Mouse (Mus musculus): ENCODE measurements around the gene Fndc3b. TPM values are rescaled to one million over a fixed set of nuclear protein-coding genes. Genes with fewer than 3 reads are reported as not detected.

The Fndc3b gene
- polyA plus RNA-seq, 1 experiment from 2014 or later, result 11.3 TPM

DNA sequence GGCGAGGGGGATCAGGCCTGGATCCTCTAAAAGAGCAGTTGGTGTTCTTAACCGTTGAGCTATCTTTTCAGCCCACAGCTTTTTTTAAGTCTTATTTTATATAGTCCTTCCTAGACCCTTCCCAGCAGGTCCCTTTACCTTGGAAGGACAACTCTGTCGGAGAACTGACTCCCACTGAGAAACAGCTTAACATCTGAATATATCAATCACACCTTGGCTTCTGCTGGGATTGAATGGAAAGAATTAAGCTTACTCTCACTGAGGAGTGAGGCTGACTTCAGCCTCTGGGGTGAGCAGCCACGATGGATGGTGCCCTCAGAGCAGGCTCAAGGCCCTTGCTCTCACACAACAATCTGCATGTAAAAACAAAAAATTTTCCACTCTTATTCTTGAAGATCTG, 179.1 kb downstream of the Fndc3b start:
- no peak overlapping the region for H3K4me2 ChIP-seq (replicated peaks)
- ATAC-seq (ENCODE audit: low FRiP score), result no peak
- 56% methylated on average over 4 of the region's 4 CpGs for WGBS
- DNase-seq (ENCODE audit: low spot score), result no peak
- H3K4me3 ChIP-seq (replicated peaks; ENCODE audit: low read length), result no peak overlapping the region
- no peak overlapping the region for H3K9ac ChIP-seq
- H3K4me1 ChIP-seq (replicated peaks; ENCODE audit: control insufficient read depth, insufficient read depth, low read length), result no peaks in the 10 kb centered on the region
- H3K27me3 ChIP-seq (ENCODE audit: control insufficient read depth, insufficient read depth, low read length), result no peaks in the 10 kb centered on the region
- H3K27ac ChIP-seq, result no peak overlapping the region
- no peaks in the 10 kb centered on the region for H3K9me3 ChIP-seq (ENCODE audit: control insufficient read depth, low read length)
- no peaks in the 10 kb centered on the region for H3K36me3 ChIP-seq (replicated peaks; ENCODE audit: control insufficient read depth, insufficient read depth)

DNA sequence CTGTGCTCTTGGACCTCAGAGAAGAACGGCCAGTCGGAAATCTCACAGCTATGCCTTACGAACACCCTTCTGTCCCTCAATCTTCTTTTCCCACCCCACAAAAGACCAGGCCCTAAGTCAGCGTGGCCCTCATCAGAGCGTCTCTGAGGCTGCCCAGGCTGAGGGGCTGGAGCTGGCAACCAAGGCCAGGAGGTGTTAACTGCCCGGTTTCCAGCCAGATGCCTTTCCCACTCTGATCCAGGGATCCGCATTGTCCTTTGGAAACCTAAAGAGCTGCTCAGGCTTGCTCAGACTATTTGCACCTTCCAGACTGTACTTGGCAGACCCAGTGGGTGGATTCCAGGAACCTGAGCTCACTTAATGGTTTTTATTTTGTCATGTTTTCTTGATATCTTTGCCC, 180.7 kb downstream of the Fndc3b start:
- Histone ChIP-seq H3K27ac (no peak overlapping the region), H3K9ac (no peak overlapping the region), H3K9me3 (ENCODE audit: control insufficient read depth, low read length) (no peaks in the 10 kb centered on the region), H3K4me2 (replicated peaks) (no peak overlapping the region), H3K4me1 (replicated peaks; ENCODE audit: control insufficient read depth, insufficient read depth, low read length) (no peaks in the 10 kb centered on the region), H3K27me3 (ENCODE audit: control insufficient read depth, insufficient read depth, low read length) (no peaks in the 10 kb centered on the region), H3K4me3 (replicated peaks; ENCODE audit: low read length) (no peak overlapping the region), H3K36me3 (replicated peaks; ENCODE audit: control insufficient read depth, insufficient read depth) (no peaks in the 10 kb centered on the region)
- ATAC-seq (ENCODE audit: low FRiP score) (no peak), DNase-seq (ENCODE audit: low spot score) (no peak)
- 73% methylated on average over 7 of the region's 7 CpGs for WGBS

DNA sequence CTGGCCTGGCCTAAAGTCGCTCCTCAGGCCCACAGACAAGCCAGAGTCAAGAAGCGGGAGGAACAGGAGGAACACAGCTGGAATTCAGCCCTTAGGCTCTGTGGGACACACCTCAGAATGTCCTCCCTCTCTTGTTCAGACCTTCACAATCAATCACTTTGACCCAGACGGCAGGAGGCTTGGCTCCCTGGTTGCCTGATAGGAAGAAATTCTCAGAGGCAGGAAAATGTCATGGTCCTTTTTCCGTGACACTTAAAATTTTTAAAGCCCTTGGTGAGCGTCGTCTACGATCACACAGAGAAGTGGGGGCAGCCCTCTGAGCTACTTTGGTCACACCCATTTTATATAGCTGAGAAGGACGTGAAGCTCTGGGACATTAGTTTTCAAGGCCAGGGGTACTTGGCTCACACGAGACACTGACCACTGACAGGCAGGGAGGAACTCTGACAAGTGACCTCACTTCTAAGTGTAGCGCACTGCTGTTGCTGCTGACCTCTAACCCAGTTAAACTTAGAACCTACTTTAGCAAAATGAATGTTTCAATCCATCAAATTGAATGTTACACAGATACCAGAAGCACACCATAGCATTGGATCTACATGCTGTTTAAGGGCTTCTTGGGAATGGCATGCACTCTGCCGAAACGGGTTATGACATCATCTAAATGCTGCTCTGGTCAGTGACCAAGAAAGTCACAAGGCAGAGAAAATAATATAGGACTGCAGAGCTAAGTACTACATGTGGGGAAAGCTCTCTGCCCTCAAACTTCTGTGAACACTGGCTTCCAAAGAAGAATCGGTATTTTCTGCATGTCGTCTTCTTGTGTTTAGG, 181.7 kb downstream of the Fndc3b start:
- H3K9me3 ChIP-seq (ENCODE audit: control insufficient read depth, low read length), result no peaks in the 10 kb centered on the region
- no peaks in the 10 kb centered on the region for H3K27me3 ChIP-seq (ENCODE audit: control insufficient read depth, insufficient read depth, low read length)
- no peak for ATAC-seq (ENCODE audit: low FRiP score)

DNA sequence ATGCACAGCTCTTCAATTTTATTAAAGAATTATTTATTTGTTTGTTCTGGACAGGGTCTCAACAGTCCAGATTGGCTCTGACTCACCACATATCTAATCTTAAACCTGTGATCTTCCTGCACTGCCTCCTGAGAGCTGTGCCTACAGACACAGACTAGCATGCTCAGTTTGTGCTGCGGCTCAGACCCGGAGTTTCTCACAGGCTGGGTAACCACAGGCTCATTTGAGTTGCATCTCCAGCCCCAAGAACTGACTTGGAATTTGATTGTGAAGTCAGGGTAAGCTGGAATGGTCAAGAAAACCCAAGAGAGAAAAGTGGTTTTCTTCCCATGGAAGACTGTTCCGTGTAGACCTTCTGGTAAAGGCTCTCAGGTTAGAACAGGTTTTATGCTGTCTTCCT, 184.1 kb downstream of the Fndc3b start:
- Histone ChIP-seq H3K27ac (no peak overlapping the region), H3K4me1 (replicated peaks; ENCODE audit: control insufficient read depth, insufficient read depth, low read length) (no peaks in the 10 kb centered on the region), H3K4me3 (replicated peaks; ENCODE audit: low read length) (no peak overlapping the region), H3K27me3 (ENCODE audit: control insufficient read depth, insufficient read depth, low read length) (no peaks in the 10 kb centered on the region), H3K9ac (no peak overlapping the region), H3K36me3 (replicated peaks; ENCODE audit: control insufficient read depth, insufficient read depth) (no peaks in the 10 kb centered on the region), H3K9me3 (ENCODE audit: control insufficient read depth, low read length) (no peaks in the 10 kb centered on the region), H3K4me2 (replicated peaks) (no peak overlapping the region)
- WGBS, result 95% methylated on average over 3 of the region's 3 CpGs
- DNase-seq (ENCODE audit: low spot score), result no peak
- ATAC-seq (ENCODE audit: low FRiP score), result no peak

More for the DNA sequence above, 181.7 kb downstream of the Fndc3b start:
- H3K36me3 ChIP-seq (replicated peaks; ENCODE audit: control insufficient read depth, insufficient read depth), result no peaks in the 10 kb centered on the region
- H3K4me1 ChIP-seq (replicated peaks; ENCODE audit: control insufficient read depth, insufficient read depth, low read length), result no peaks in the 10 kb centered on the region
- H3K4me3 ChIP-seq (replicated peaks; ENCODE audit: low read length), result no peak overlapping the region
- 80% methylated on average over 14 of the region's 14 CpGs for WGBS
- H3K27ac ChIP-seq, result no peak overlapping the region
- DNase-seq (ENCODE audit: low spot score), result no peak
- no peak overlapping the region for H3K9ac ChIP-seq
- H3K4me2 ChIP-seq (replicated peaks), result no peak overlapping the region

DNA sequence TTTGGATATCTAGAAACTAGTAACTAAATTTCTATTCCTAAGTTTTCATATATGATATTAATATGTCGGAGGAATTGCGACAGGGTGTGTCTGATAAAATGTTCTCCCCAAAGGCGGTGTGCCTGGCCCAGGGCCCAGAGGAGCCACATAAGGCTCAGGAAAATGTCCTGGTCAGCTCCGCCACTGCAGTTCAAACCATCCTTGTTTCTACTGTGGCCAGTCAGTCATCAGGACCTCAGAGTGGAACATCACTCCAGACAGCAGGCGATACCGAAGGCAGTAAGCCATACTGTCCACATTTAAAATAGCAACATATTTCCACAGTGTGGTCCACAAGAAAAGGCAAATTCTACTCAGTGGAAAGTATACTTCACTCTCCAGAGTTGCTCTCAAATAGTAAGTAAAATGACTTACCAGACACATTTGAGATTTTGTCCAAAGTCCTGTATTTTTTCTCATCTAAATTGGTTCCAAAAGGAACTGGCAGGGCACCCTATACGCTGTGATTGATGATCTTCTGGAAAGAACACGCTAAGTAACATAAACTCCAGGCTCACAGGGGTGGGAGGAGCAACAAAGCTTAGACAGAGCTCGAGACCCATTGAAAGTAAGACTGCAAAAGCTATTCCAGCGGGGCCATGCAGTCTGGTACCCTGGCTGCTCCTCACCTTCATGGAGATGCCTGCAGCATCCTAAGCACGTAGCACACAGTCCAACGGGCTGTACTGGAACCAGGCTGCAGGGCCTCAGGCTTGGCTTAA, 187.8 kb downstream of the Fndc3b start:
- DNase-seq (ENCODE audit: low spot score) (no peak), ATAC-seq (ENCODE audit: low FRiP score) (no peak)
- Histone ChIP-seq H3K9ac (no peak overlapping the region), H3K27me3 (ENCODE audit: control insufficient read depth, insufficient read depth, low read length) (no peaks in the 10 kb centered on the region), H3K4me2 (replicated peaks) (no peak overlapping the region), H3K4me1 (replicated peaks; ENCODE audit: control insufficient read depth, insufficient read depth, low read length) (no peaks in the 10 kb centered on the region), H3K27ac (no peak overlapping the region), H3K36me3 (replicated peaks; ENCODE audit: control insufficient read depth, insufficient read depth) (no peaks in the 10 kb centered on the region), H3K9me3 (ENCODE audit: control insufficient read depth, low read length) (no peaks in the 10 kb centered on the region), H3K4me3 (replicated peaks; ENCODE audit: low read length) (no peak overlapping the region)
- 86% methylated on average over 12 of the region's 12 CpGs for WGBS

DNA sequence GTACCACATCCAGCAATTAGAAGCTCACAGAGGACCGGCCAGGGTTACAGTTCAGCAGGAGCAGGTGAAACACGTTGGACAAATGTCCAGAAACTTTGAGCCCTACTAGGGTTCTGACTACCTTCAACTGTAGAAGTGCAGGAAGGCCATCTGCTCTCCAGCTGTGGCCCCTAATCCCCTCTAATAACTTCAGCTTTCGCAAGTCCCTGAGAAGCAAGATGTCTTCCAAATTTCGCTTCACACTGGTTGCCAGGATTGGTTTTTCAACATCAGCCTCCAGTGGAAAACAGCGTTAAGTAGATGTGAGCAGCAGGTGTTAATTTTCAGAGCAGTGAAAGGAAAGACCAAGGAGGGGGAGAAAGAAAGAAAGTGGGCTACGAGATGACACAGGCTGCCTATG, 190.7 kb downstream of the Fndc3b start:
- H3K9me3 ChIP-seq (ENCODE audit: control insufficient read depth, low read length), result no peaks in the 10 kb centered on the region
- no peak for DNase-seq (ENCODE audit: low spot score)
- no peaks in the 10 kb centered on the region for H3K27me3 ChIP-seq (ENCODE audit: control insufficient read depth, insufficient read depth, low read length)
- ATAC-seq (ENCODE audit: low FRiP score), result no peak
- H3K27ac ChIP-seq, result no peak overlapping the region
- no peaks in the 10 kb centered on the region for H3K4me1 ChIP-seq (replicated peaks; ENCODE audit: control insufficient read depth, insufficient read depth, low read length)
- 75% methylated on average over 6 of the region's 6 CpGs for WGBS
- H3K4me2 ChIP-seq (replicated peaks), result no peak overlapping the region
- no peak overlapping the region for H3K9ac ChIP-seq
- no peaks in the 10 kb centered on the region for H3K36me3 ChIP-seq (replicated peaks; ENCODE audit: control insufficient read depth, insufficient read depth)
- H3K4me3 ChIP-seq (replicated peaks; ENCODE audit: low read length), result no peak overlapping the region

DNA sequence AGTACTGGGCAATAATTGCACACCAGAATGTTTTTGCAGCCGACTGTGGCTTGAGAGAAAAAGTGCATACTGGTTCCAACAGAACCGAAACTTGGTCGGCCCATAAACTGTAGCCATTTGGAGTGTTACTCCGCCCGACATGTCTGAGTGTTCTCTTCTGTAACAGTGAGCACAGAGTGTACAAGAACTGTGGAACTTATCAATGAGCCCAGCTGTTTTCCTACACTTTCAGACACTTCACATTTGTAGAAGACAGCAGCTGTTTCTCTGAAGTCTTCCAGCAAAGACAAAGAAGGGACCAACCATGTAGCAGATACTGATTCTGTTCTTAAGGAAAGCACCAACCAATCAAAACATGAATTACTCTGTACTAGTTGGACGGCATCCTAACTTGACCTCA, 191.6 kb downstream of the Fndc3b start:
- Histone ChIP-seq H3K27ac (no peak overlapping the region), H3K27me3 (ENCODE audit: control insufficient read depth, insufficient read depth, low read length) (no peaks in the 10 kb centered on the region)
- 95% methylated on average over 6 of the region's 6 CpGs for WGBS

DNA sequence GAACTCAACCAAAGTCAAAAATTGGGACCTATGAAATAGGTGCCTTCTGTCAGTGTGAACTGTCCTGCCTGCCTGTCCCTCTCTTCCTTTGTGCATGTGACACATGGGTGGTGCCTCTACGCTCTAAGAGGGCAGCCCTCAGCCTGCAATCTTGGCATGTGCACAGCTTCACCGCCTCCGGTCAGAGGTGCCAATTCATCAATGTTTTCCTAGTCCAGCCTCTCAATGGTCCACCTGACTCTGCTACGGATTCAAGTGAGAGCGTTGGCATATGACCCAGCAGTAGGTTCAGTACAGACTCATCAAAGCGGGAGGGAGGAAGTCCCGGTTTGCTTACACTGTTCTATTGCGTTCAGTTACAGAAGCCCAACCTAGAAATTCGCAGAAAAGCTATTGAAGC, 192.2 kb downstream of the Fndc3b start:
- H3K27ac ChIP-seq, result no peak overlapping the region

More for the DNA sequence above, 191.6 kb downstream of the Fndc3b start:
- no peaks in the 10 kb centered on the region for H3K36me3 ChIP-seq (replicated peaks; ENCODE audit: control insufficient read depth, insufficient read depth)
- H3K4me2 ChIP-seq (replicated peaks), result no peak overlapping the region
- ATAC-seq (ENCODE audit: low FRiP score), result no peak
- no peak for DNase-seq (ENCODE audit: low spot score)
- H3K4me3 ChIP-seq (replicated peaks; ENCODE audit: low read length), result no peak overlapping the region
- H3K4me1 ChIP-seq (replicated peaks; ENCODE audit: control insufficient read depth, insufficient read depth, low read length), result no peaks in the 10 kb centered on the region
- H3K9ac ChIP-seq, result no peak overlapping the region
- no peaks in the 10 kb centered on the region for H3K9me3 ChIP-seq (ENCODE audit: control insufficient read depth, low read length)

DNA sequence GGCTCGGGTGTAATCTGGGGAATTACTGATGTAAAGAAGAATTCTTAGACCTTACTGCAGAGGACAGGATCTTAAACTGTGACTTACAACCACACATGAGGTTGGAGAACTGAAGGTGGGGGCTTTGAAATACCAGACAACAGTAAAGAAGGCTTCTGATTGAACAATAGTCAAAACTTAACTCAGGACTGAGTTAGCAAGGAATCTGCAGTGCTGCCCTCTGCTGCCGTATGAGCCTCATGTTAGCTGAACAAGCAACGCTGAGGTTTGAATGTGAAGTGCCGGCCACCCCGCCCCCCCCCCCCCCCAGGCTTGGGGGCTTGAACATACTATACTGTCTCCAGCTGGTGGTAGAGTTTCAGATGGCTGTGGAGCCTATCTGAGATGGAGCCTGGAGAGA, 194.6 kb downstream of the Fndc3b start:
- Histone ChIP-seq H3K9me3 (ENCODE audit: control insufficient read depth, low read length) (no peaks in the 10 kb centered on the region), H3K27ac (no peak overlapping the region), H3K36me3 (replicated peaks; ENCODE audit: control insufficient read depth, insufficient read depth) (no peaks in the 10 kb centered on the region), H3K9ac (no peak overlapping the region), H3K4me3 (replicated peaks; ENCODE audit: low read length) (no peak overlapping the region), H3K4me1 (replicated peaks; ENCODE audit: control insufficient read depth, insufficient read depth, low read length) (no peaks in the 10 kb centered on the region), H3K27me3 (ENCODE audit: control insufficient read depth, insufficient read depth, low read length) (no peaks in the 10 kb centered on the region), H3K4me2 (replicated peaks) (no peak overlapping the region)
- ATAC-seq (ENCODE audit: low FRiP score) (no peak; the same call in 1 of the 2 replicates), DNase-seq (ENCODE audit: low spot score) (no peak)
- 52% methylated on average over 4 of the region's 5 CpGs for WGBS

More for the DNA sequence above, 192.2 kb downstream of the Fndc3b start:
- peak; percentile 51; the same call in 1 of the 2 replicates for ATAC-seq (ENCODE audit: low FRiP score)
- Histone ChIP-seq H3K4me2 (replicated peaks) (no peak overlapping the region), H3K9ac (no peak overlapping the region), H3K27me3 (ENCODE audit: control insufficient read depth, insufficient read depth, low read length) (no peaks in the 10 kb centered on the region), H3K36me3 (replicated peaks; ENCODE audit: control insufficient read depth, insufficient read depth) (no peaks in the 10 kb centered on the region), H3K9me3 (ENCODE audit: control insufficient read depth, low read length) (no peaks in the 10 kb centered on the region), H3K4me1 (replicated peaks; ENCODE audit: control insufficient read depth, insufficient read depth, low read length) (no peaks in the 10 kb centered on the region), H3K4me3 (replicated peaks; ENCODE audit: low read length) (no peak overlapping the region)
- 85% methylated on average over 9 of the region's 9 CpGs for WGBS
- no peak for DNase-seq (ENCODE audit: low spot score)
